Mouse (Mus musculus) forebrain, postnatal 0 days (tissue): ENCODE results near the gene AW209491. TPM values are rescaled to one million over a fixed set of nuclear protein-coding genes. Genes with fewer than 3 reads are reported as not detected.

Experiments used
- ATAC-seq: fragments of 200-750 bp; cut with Nextera tagmentation; 2 replicates; pipeline ENCODE4 v1.8.0; 2017; ENCODE audit warnings: mild to moderate bottlenecking, moderate library complexity
- DNase-seq: peaks from one replicate; pipeline ENCODE4 v3.0.0-alpha.2; 2015
- H3K27ac ChIP-seq: fragments of 300-500 bp; sonication (generic); 2 replicates; pipeline ENCODE4 v1.5.1; 2014; ENCODE audit warnings: low read depth, mild to moderate bottlenecking, antibody characterized with exemption, low read length, moderate library complexity, mixed read lengths
- H3K27me3 ChIP-seq: fragments of 300-500 bp; sonication (generic); 2 replicates; pipeline ENCODE4 v1.6.1; 2014; ENCODE audit warnings: mild to moderate bottlenecking, low read length, mixed read lengths; ENCODE audit not compliant: insufficient read depth
- H3K36me3 ChIP-seq: fragments of 300-500 bp; sonication (generic); 2 replicates; pipeline ENCODE4 v1.6.1; 2014; ENCODE audit warnings: mild to moderate bottlenecking, moderate library complexity; ENCODE audit not compliant: insufficient read depth
- H3K4me1 ChIP-seq: fragments of 300-500 bp; sonication (generic); 2 replicates; pipeline ENCODE4 v1.6.1; 2014; ENCODE audit warnings: antibody characterized with exemption; ENCODE audit not compliant: insufficient read depth
- H3K4me2 ChIP-seq: fragments of 300-500 bp; sonication (generic); 2 replicates; pipeline ENCODE4 v1.6.1; 2014; ENCODE audit warnings: low read depth, mild to moderate bottlenecking, moderate library complexity
- H3K4me3 ChIP-seq: fragments of 300-500 bp; sonication (generic); 2 replicates; pipeline ENCODE4 v1.5.1; 2014; ENCODE audit warnings: low read depth, low read length, mixed read lengths
- H3K9ac ChIP-seq: fragments of 300-500 bp; sonication (generic); 2 replicates; pipeline ENCODE4 v1.6.1; 2014; ENCODE audit warnings: mild to moderate bottlenecking
- H3K9me3 ChIP-seq: fragments of 300-500 bp; sonication (generic); 2 replicates; pipeline ENCODE4 v1.6.1; 2016; ENCODE audit warnings: low read length
- CTCF ChIP-seq: sonication (generic); IDR thresholded peaks from 2 replicates; pipeline ENCODE4 v1.5.1; 2016; ENCODE audit warnings: antibody characterized with exemption, control low read depth, low read depth
- WGBS: fragments of 180-500 bp; shearing (Covaris S2); extraction: QIAGEN DNeasy Blood & Tissue Kit; methylation state at CpG from one replicate; pipeline ENCODE4 v1.1.7; 2014; 5-methylcytosine and 5-hydroxymethylcytosine counted together
- polyA plus RNA-seq: library from polyadenylated mRNA; unstranded; fragments of >200 nt; fragmentation: Nextera tagmentation; extraction: Ambion mirVana; gene quantifications from 2 replicates; pipeline ENCODE4 v1.2.1, GENCODE M21; 2015
- total RNA-seq: library from RNA; depleted of rRNA; stranded (reverse); fragments of >200 nt; gene quantifications from 2 replicates; pipeline ENCODE4 v1.2.3, GENCODE M21; 2014; rRNA removed

Gene AW209491
- total RNA-seq, result 15.6 and 18.5 TPM in 2 replicates
- polyA plus RNA-seq, result 22.7 and 29.1 TPM in 2 replicates

- H3K4me2 ChIP-seq, result peak within 1 kb of the TSS; percentile 61
- DNase-seq (peak; percentile 94), ATAC-seq (peak; percentile 98)
- peaks cover 11% of the 10 kb centered on the region; the same call in 1 of the 2 replicates for H3K4me1 ChIP-seq
- WGBS, result under 1% methylated on average over 29 of the region's 29 CpGs
- peaks cover 17% of the 10 kb centered on the region for H3K36me3 ChIP-seq
- H3K9ac ChIP-seq, result peak within 1 kb of the TSS; percentile 76
- peak within 1 kb of the TSS; percentile 56 for H3K4me3 ChIP-seq
- peak; percentile 55 for TF ChIP-seq CTCF
- H3K27ac ChIP-seq, result peak within 1 kb of the TSS; percentile 84
- H3K9me3 ChIP-seq, result no peaks in the 10 kb centered on the region
- no peaks in the 10 kb centered on the region for H3K27me3 ChIP-seq
Measured at GRCm38 (mm10) chr13:14629726-14630641, at the start of gene AW209491. Gene AW209491 (plus strand): TSS chr13:14630154.

- Histone ChIP-seq H3K36me3 (no peaks in the 10 kb centered on the region), H3K4me1 (no peaks in the 10 kb centered on the region), H3K4me2 (no peak overlapping the region), H3K27me3 (no peaks in the 10 kb centered on the region), H3K27ac (no peak overlapping the region), H3K4me3 (no peak overlapping the region), H3K9ac (no peak overlapping the region), H3K9me3 (no peaks in the 10 kb centered on the region)
- no peak for TF ChIP-seq CTCF
- ATAC-seq (no peak), DNase-seq (peak; percentile 2)
- 83% methylated on average over 3 of the region's 3 CpGs for WGBS
Measured at GRCm38 (mm10) chr13:14580392-14580791, 49.6 kb upstream of the AW209491 start.

- 89% methylated on average over 2 of the region's 2 CpGs for WGBS
Measured at GRCm38 (mm10) chr13:14602744-14603143, 27.2 kb upstream of the AW209491 start.

GRCm38 (mm10) chr13:14607616-14608015 lies 22.3 kb upstream of the AW209491 start:
- DNase-seq, result no peak
- Histone ChIP-seq H3K36me3 (peaks cover 15% of the 10 kb centered on the region), H3K9ac (no peak overlapping the region), H3K4me2 (no peak overlapping the region), H3K9me3 (no peaks in the 10 kb centered on the region), H3K27me3 (no peaks in the 10 kb centered on the region), H3K4me3 (no peak overlapping the region), H3K27ac (no peak overlapping the region), H3K4me1 (no peaks in the 10 kb centered on the region)
- no peak for ATAC-seq
- TF ChIP-seq CTCF, result no peak

More at GRCm38 (mm10) chr13:14602744-14603143, 27.2 kb upstream of the AW209491 start:
- no peak for ATAC-seq
- Histone ChIP-seq H3K27ac (no peak overlapping the region), H3K9ac (no peak overlapping the region), H3K4me1 (no peaks in the 10 kb centered on the region), H3K27me3 (no peaks in the 10 kb centered on the region), H3K4me3 (no peak overlapping the region), H3K36me3 (no peaks in the 10 kb centered on the region), H3K9me3 (no peaks in the 10 kb centered on the region), H3K4me2 (no peak overlapping the region)
- TF ChIP-seq CTCF, result no peak
- no peak for DNase-seq

- peak overlapping the region; percentile 80 for H3K4me3 ChIP-seq
- peak overlapping the region; percentile 85 for H3K9ac ChIP-seq
- ATAC-seq (peak; percentile 23), DNase-seq (no peak)
- H3K9me3 ChIP-seq, result no peaks in the 10 kb centered on the region
- WGBS, result 8% methylated on average over 10 of the region's 10 CpGs
- H3K4me2 ChIP-seq, result peak overlapping the region; percentile 55
- peak overlapping the region; percentile 90 for H3K27ac ChIP-seq
- no peaks in the 10 kb centered on the region for H3K4me1 ChIP-seq
- no peak for TF ChIP-seq CTCF
- H3K27me3 ChIP-seq, result no peaks in the 10 kb centered on the region
- peaks cover 25% of the 10 kb centered on the region for H3K36me3 ChIP-seq
Measured at GRCm38 (mm10) chr13:14612463-14612862, 17.5 kb upstream of the AW209491 start.

GRCm38 (mm10) chr13:14612926-14613529 lies 16.9 kb upstream of the AW209491 start, which contains the start of the genes Mrpl32 and Psma2:
Gene Mrpl32 (minus strand): TSS chr13:14613165.
Gene Psma2 (plus strand): TSS chr13:14613240.
- ATAC-seq, result peak; percentile 98
- H3K9me3 ChIP-seq, result no peaks in the 10 kb centered on the region
- H3K4me1 ChIP-seq, result no peaks in the 10 kb centered on the region
- H3K27ac ChIP-seq, result peak within 1 kb of the TSS; percentile 90
- 2% methylated on average over 42 of the region's 42 CpGs for WGBS
- H3K9ac ChIP-seq, result peak within 1 kb of the TSS; percentile 85
- peak within 1 kb of the TSS; percentile 80 for H3K4me3 ChIP-seq
- H3K27me3 ChIP-seq, result no peaks in the 10 kb centered on the region
- peaks cover 29% of the 10 kb centered on the region for H3K36me3 ChIP-seq
- H3K4me2 ChIP-seq, result peak within 1 kb of the TSS; percentile 55
- no peak for TF ChIP-seq CTCF
- DNase-seq, result peak; percentile 100

GRCm38 (mm10) chr13:14613553-14613952 lies 16.4 kb upstream of the AW209491 start:
- no peaks in the 10 kb centered on the region for H3K9me3 ChIP-seq
- H3K27ac ChIP-seq, result peak overlapping the region; percentile 68
- H3K4me2 ChIP-seq, result peak overlapping the region; percentile 55
- peaks cover 29% of the 10 kb centered on the region for H3K36me3 ChIP-seq
- DNase-seq, result no peak
- no peak for TF ChIP-seq CTCF
- WGBS, result 4% methylated on average over 9 of the region's 9 CpGs
- peak overlapping the region; percentile 85 for H3K9ac ChIP-seq
- H3K27me3 ChIP-seq, result no peaks in the 10 kb centered on the region
- peak overlapping the region; percentile 80 for H3K4me3 ChIP-seq
- ATAC-seq, result no peak
- no peaks in the 10 kb centered on the region for H3K4me1 ChIP-seq
